8 mouse cellular contexts compared by ENCODE assay signal in the genomic region with DNA sequence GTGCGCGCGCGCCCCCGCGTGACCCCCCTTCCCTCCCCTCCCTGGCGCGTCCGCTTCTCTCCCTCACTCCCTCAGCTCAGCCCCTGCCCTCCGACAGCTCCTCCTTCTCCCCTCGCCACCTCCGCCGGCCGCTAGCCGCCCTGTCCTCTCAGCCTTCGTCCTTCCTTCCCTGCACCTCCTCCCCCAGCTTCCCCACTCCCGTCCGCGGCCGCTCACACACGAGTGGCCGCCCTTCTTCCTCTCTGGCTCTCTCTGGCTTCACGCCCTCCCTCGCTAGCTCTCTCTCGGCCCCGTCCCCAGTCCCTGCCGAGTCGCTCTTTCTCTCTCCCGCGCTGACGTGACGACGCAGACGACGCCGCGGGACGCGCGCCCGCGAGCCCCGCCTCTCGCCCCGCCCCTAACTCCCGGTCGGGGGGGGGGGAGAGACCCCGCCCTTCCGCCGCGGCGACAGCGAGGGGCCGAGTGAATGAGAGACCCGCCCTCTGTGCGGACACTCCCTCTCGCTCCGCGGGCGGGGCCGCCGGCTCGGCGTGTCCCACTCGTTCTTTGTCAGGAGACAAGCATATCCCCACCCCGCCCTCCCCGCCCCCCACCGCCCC. TPM values are rescaled to one million over a fixed set of nuclear protein-coding genes. Genes with fewer than 3 reads are reported as not detected.
DNase-seq lines count a peak whose midpoint lies in the region; ATAC-seq and TF ChIP-seq lines count a peak whose summit lies in the region.
"Not testable (repeated sequence)": the region's sequence is repeated elsewhere in the genome, so short reads cannot be mapped to it uniquely, and the experiment has no call there.

A gene (minus strand): TSS at position 345 of the 599 bp plus-strand sequence.

- intact Hi-C loops in heart, postnatal 14 days (cut with DNase I) = not testable (repeated sequence)

- DNase-seq in forebrain, embryonic 14.5 days (ENCODE audit: low spot score) = peak; percentile 97
- DNase-seq in heart, postnatal 14 days = peak; percentile 95 to 96
- DNase-seq in layer of hippocampus, adult 11-12 months (ENCODE audit: low spot score) = peak; percentile 92
- DNase-seq in lung, adult 18-20 months = peak; percentile 94 to 95
- peak; percentile 95 for DNase-seq in testis, postnatal 14 days (ENCODE audit: low spot score)

- TF ChIP-seq EP300 in ES-Bruce4 (IDR thresholded peaks at IDR 0.05; ENCODE audit: insufficient read depth, low read depth, low read length) = not testable (repeated sequence)

- peak within 1 kb of the TSS; percentile 63 for H3K4me2 ChIP-seq in forebrain, embryonic 14.5 days (ENCODE audit: low read length)
- H3K4me2 ChIP-seq in neural tube, embryonic 15.5 days = peak within 1 kb of the TSS; percentile 65

- 0% methylated on average over 25 of the region's 68 CpGs for WGBS in forebrain, embryonic 14.5 days
- 0% methylated on average over 35 of the region's 68 CpGs for WGBS in neural tube, embryonic 15.5 days

- H3K27me3 ChIP-seq in ES-Bruce4 (ENCODE audit: control insufficient read depth, insufficient read depth, low read length, poor library complexity, severe bottlenecking); forebrain, embryonic 14.5 days (replicated peaks; ENCODE audit: control insufficient read depth, insufficient read depth, low read length); neural tube, embryonic 15.5 days (replicated peaks): not testable (repeated sequence)

- not testable (repeated sequence) for H3K9me3 ChIP-seq in ES-Bruce4 (replicated peaks; ENCODE audit: control insufficient read depth, insufficient read depth, low read length, poor library complexity, severe bottlenecking); forebrain, embryonic 14.5 days (replicated peaks; ENCODE audit: control insufficient read depth, low read length); neural tube, embryonic 15.5 days (replicated peaks)

- TF ChIP-seq CTCF in ES-Bruce4 (IDR thresholded peaks at IDR 0.05; ENCODE audit: low read depth, low read length) = not testable (repeated sequence)

- not testable (repeated sequence) for H3K36me3 ChIP-seq in ES-Bruce4 (ENCODE audit: control insufficient read depth, insufficient read depth, low read length, poor library complexity, severe bottlenecking); neural tube, embryonic 15.5 days
- H3K36me3 ChIP-seq in forebrain, embryonic 14.5 days (ENCODE audit: control insufficient read depth, insufficient read depth, low read length) = peaks cover 16% of the 10 kb centered on the region

- peak within 1 kb of the TSS; percentile 92 for H3K27ac ChIP-seq in ES-Bruce4 (ENCODE audit: insufficient read depth, low read length)
- peak within 1 kb of the TSS; percentile 100 for H3K27ac ChIP-seq in forebrain, embryonic 14.5 days (ENCODE audit: low read depth, low read length)
- H3K27ac ChIP-seq in neural tube, embryonic 15.5 days (replicated peaks) = peak within 1 kb of the TSS; percentile 100

- peak; percentile 90 for ATAC-seq in cerebellum, adult (ENCODE audit: insufficient number of reproducible peaks, low FRiP score, low TSS enrichment)
- ATAC-seq in forebrain, embryonic 14.5 days = peak; percentile 92
- ATAC-seq in neural tube, embryonic 15.5 days (ENCODE audit: low FRiP score) = peak; percentile 94

- H3K4me3 ChIP-seq in ES-Bruce4 (ENCODE audit: low read depth, low read length) = peak within 1 kb of the TSS; percentile 88
- H3K4me3 ChIP-seq in forebrain, embryonic 14.5 days (ENCODE audit: low read depth, low read length) = peak within 1 kb of the TSS; percentile 100
- peak within 1 kb of the TSS; percentile 97 for H3K4me3 ChIP-seq in neural tube, embryonic 15.5 days (replicated peaks)

- peak within 1 kb of the TSS; percentile 98 for H3K9ac ChIP-seq in ES-Bruce4 (ENCODE audit: low read depth, poor library complexity, severe bottlenecking)
- H3K9ac ChIP-seq in forebrain, embryonic 14.5 days (ENCODE audit: low read length) = peak within 1 kb of the TSS; percentile 97
- H3K9ac ChIP-seq in neural tube, embryonic 15.5 days (replicated peaks) = peak within 1 kb of the TSS; percentile 94

- H3K4me1 ChIP-seq in ES-Bruce4 (ENCODE audit: control insufficient read depth, insufficient read depth, low read length); forebrain, embryonic 14.5 days (ENCODE audit: control insufficient read depth, insufficient read depth, low read length): not testable (repeated sequence)
- H3K4me1 ChIP-seq in neural tube, embryonic 15.5 days = peaks cover 26% of the 10 kb centered on the region

- TF ChIP-seq POLR2A in ES-Bruce4 (IDR thresholded peaks at IDR 0.05; ENCODE audit: insufficient read depth, low read length) = peak; percentile 46

RNA-seq across cellular contexts. Expression of the gene that starts here (rescaled TPM):
- polyA plus RNA-seq in ES-Bruce4 (2011; ENCODE audit: insufficient read depth, insufficient read length, low read depth, missing spikeins) = 314 and 327 TPM in 2 replicates
- polyA plus RNA-seq in forebrain, embryonic 14.5 days (2014; fragmentation: Nextera tagmentation; extraction: Ambion mirVana) = 139 and 157 TPM in 2 replicates
- 10 to 100 TPM; 61.2 to 62.1 TPM for total RNA-seq in heart, postnatal 14 days (2021)
- polyA plus RNA-seq in neural tube, embryonic 15.5 days (2015; fragmentation: Nextera tagmentation; extraction: Ambion mirVana) = 66.7 and 73.3 TPM in 2 replicates

Comparison
In these comparisons a context has a peak if more than half of its experiments do, and no peak if none do; other contexts are left out.
1. Peak in every context shown above with its lines: DNase-seq, ATAC-seq, H3K4me3 ChIP-seq and H3K27ac ChIP-seq.